Mouse (Mus musculus) small intestine, adult 2 months (tissue): Measurements from ENCODE around the gene Lhfp. TPM values are rescaled to one million over a fixed set of nuclear protein-coding genes. Genes with fewer than 3 reads are reported as not detected.
A peak's percentile ranks its signal among the peaks of the same experiment; 100 is the strongest.
"Not testable (repeated sequence)": the region's sequence is repeated elsewhere in the genome, so short reads cannot be mapped to it uniquely, and the experiment has no call there.

Experiments
- H3K27ac ChIP-seq: fragments of 200-500 bp; 2 replicates; pipeline ENCODE4 v1.5.1; 2012; ENCODE audit warnings: low read depth, low read length, control low read depth, inconsistent platforms; ENCODE audit not compliant: insufficient read depth
- H3K27me3 ChIP-seq: fragments of 200-500 bp; 2 replicates; pipeline ENCODE4 v1.6.1; 2012; ENCODE audit warnings: mild to moderate bottlenecking, moderate library complexity, low read length, inconsistent platforms; ENCODE audit not compliant: control insufficient read depth, insufficient read depth
- H3K36me3 ChIP-seq: fragments of 200-500 bp; 2 replicates; pipeline ENCODE4 v1.6.1; 2012; ENCODE audit warnings: mild to moderate bottlenecking, low read length, control low read depth, inconsistent platforms; ENCODE audit not compliant: control insufficient read depth, insufficient read depth
- H3K4me1 ChIP-seq: fragments of 200-500 bp; 2 replicates; pipeline ENCODE4 v1.6.1; 2012; ENCODE audit warnings: low read length, inconsistent platforms, mixed read lengths; ENCODE audit not compliant: control insufficient read depth, insufficient read depth, insufficient read length
- H3K4me3 ChIP-seq: fragments of 200-500 bp; 2 replicates; pipeline ENCODE4 v1.5.1; 2012; ENCODE audit warnings: low read depth, mild to moderate bottlenecking, control low read depth, inconsistent platforms, low read length, moderate library complexity
- CTCF ChIP-seq: fragments of 200-500 bp; IDR thresholded peaks from 2 replicates; pipeline ENCODE4 v1.5.1; 2012; ENCODE audit warnings: low read depth, mild to moderate bottlenecking, control low read depth, inconsistent platforms, low read length, moderate library complexity, mixed read lengths; ENCODE audit not compliant: insufficient replicate concordance, insufficient read length; ENCODE audit errors: extremely low read depth
- POLR2A ChIP-seq: fragments of 200-500 bp; IDR thresholded peaks from 2 replicates; pipeline ENCODE4 v1.6.1; 2012; ENCODE audit warnings: low read depth, mild to moderate bottlenecking, control low read depth, inconsistent platforms, low read length, moderate library complexity
- WGBS: fragments of 180-500 bp; shearing (Covaris S2); methylation state at CpG from one replicate; pipeline ENCODE4 v1.1.7; 2018; 5-methylcytosine and 5-hydroxymethylcytosine counted together
- polyA plus RNA-seq: library from polyadenylated mRNA; depleted of rRNA; stranded (reverse); fragments of >200 nt; gene quantifications from 2 replicates; pipeline ENCODE4 v1.2.3, GENCODE M21; 2012

Gene Lhfp
- polyA plus RNA-seq, 1 experiment, result 22.7 TPM

DNA sequence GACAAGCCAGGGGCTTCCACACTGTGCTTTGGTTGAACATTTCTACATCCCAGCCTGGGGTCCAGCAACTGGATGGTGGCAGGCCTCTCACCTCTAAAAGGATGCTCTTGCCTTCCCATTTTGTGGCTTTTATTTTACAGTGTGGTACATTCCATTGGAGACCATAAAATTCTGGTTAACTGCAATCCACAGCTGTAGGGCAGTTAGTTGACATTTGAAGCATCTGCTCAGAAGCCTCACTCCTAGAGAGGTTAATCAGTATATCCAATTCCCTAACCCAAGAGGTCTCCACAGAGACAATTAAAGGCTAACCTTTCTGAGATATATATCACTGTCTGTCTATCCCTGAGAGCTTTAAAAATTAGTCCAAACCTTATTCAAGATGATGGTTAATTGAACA, 186.5 kb downstream of the Lhfp start:
- Histone ChIP-seq H3K4me1 (no peaks in the 10 kb centered on the region), H3K27me3 (no peaks in the 10 kb centered on the region), H3K4me3 (no peak overlapping the region), H3K36me3 (no peaks in the 10 kb centered on the region), H3K27ac (no peak overlapping the region)
- TF ChIP-seq CTCF (no peak), POLR2A (no peak)

DNA sequence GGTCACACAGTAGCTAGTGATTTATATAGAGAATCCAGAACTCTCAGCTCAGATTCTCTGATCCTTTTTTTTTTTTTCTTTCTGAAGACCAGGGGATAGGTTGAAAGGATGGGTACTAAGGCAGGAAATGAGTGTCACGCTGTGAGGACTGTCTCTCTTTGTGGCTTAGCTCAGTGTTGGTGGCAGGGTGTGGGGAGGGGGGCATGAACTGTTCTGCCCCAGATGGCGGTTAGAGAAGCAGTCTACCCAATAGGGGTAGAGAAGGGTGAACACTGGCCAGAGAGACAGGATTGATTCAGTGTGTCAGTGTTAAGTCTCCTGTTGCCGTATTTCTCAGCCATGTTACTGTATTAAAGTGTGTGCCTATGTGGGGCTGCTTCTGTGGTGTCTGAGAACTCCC, 189.2 kb downstream of the Lhfp start:
- Histone ChIP-seq H3K27ac (no peak overlapping the region), H3K27me3 (no peaks in the 10 kb centered on the region), H3K4me1 (no peaks in the 10 kb centered on the region), H3K4me3 (no peak overlapping the region), H3K36me3 (no peaks in the 10 kb centered on the region)
- WGBS, result 71% methylated on average over 3 of the region's 3 CpGs
- no peak for TF ChIP-seq CTCF
- no peak for TF ChIP-seq POLR2A

DNA sequence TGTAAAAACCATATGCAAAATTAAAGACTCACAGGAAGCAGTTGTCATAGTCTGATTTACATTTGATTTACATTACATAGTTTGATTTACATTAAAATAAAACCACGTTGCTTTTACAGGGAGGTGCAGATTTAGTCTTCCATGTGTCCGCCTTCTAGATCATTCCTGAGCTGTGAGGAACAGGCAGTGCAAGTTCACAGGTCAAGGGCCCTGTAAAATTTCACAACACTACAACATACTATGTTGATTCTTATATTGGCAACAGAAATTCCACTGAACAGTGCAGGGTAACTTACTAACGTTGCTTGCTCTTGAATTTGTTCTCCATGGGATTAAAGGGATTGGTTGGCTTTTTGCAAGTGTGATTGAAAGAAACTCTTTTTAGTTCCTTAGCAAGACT, 189.8 kb downstream of the Lhfp start:
- Histone ChIP-seq H3K4me1 (no peaks in the 10 kb centered on the region), H3K27ac (no peak overlapping the region), H3K4me3 (no peak overlapping the region), H3K27me3 (no peaks in the 10 kb centered on the region), H3K36me3 (no peaks in the 10 kb centered on the region)
- WGBS, result 51% methylated on average over 3 of the region's 3 CpGs
- TF ChIP-seq CTCF (no peak), POLR2A (no peak)

DNA sequence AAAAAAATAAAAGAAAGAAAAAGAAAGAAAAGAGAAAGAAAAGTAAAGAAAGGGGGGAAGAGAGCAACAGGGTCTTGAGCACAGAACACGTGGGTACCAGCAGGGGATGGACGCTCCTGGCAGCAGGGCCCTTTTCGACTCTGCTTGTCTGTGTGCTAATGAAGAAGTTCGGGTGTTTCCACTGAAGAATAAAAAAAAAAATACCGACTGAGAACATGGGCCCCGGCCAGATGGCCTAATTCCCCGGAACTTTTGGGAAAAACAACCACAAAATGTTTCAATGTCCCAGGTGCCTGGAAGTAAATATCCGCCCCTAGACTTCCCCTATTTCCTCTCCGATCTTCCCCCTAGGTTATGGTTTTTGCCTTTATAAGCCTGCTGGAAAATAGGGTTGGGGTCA, 191.1 kb downstream of the Lhfp start:
- H3K4me1 ChIP-seq, H3K27me3 ChIP-seq, H3K4me3 ChIP-seq, H3K36me3 ChIP-seq, H3K27ac ChIP-seq: not testable (repeated sequence)
- WGBS, result 80% methylated on average over 9 of the region's 9 CpGs

DNA sequence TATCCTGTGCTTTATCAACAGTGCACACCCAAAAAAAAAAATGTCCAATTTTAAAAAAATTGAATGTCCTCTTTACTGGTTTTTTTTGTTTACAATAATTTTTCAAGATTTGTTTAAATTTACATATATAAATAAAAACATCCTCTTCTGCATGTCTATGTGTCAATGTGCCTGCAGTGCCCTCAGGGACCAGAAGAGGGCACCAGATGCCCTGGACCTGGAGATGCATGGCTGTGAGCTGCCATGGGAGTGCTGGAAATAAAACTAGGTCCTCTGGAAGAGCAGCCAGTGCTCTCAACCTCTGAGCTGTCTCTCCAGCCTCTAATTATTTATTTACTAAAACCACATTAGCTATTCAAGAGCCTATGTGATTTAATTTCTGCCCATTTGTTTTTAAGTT, 193.4 kb downstream of the Lhfp start:
- TF ChIP-seq POLR2A, result no peak
- peak; percentile 39; the same call in 1 of the 2 replicates for TF ChIP-seq CTCF
- Histone ChIP-seq H3K4me1 (no peaks in the 10 kb centered on the region), H3K27me3 (no peaks in the 10 kb centered on the region), H3K27ac (no peak overlapping the region), H3K4me3 (no peak overlapping the region), H3K36me3 (no peaks in the 10 kb centered on the region)

DNA sequence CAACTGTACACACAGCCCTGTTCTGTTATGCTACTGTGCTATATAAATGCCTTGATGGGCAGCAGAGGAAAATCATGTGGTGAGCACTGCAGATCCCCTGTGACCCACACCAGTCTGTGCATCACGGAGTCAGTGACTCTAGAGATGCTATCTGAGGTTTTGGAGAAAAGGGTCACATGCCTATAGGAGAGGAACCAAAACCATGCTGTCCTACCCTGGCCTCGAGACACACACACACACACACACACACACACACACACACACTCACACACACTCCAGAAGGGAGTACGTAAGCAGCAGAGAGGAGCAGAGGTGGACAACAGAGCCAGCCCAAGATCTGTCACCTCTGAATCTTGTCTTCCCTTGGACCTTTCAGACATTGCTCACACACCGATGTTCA, 195.1 kb downstream of the Lhfp start:
- Histone ChIP-seq H3K4me1 (no peaks in the 10 kb centered on the region), H3K36me3 (no peaks in the 10 kb centered on the region), H3K27ac (no peak overlapping the region), H3K4me3 (no peak overlapping the region), H3K27me3 (no peaks in the 10 kb centered on the region)
- TF ChIP-seq POLR2A (no peak), CTCF (no peak)
- 78% methylated on average over 4 of the region's 4 CpGs for WGBS

DNA sequence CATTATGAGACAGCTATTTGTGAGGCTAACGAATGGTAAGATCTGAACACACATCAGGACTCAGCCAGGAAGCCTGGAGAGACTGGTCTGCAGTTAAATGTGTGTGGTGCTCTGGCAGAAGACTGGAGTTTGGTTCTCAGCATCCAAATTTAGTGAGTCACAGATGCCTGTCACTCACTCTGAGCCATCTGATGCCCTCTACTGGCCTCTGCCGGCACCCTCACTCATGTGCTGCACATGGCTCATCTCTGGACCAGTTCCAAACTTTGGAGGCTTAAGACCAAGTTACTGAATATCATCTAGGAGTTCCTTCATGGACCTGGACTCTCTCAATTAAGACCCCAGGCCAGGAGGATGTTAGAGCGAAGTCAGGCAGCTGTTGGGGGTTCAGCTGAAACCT, 198.8 kb downstream of the Lhfp start:
- Histone ChIP-seq H3K36me3 (no peaks in the 10 kb centered on the region), H3K27ac (no peak overlapping the region), H3K27me3 (no peaks in the 10 kb centered on the region), H3K4me1 (no peaks in the 10 kb centered on the region), H3K4me3 (no peak overlapping the region)
- TF ChIP-seq CTCF, result no peak
- TF ChIP-seq POLR2A, result no peak
- 88% methylated on average over 3 of the region's 3 CpGs for WGBS

DNA sequence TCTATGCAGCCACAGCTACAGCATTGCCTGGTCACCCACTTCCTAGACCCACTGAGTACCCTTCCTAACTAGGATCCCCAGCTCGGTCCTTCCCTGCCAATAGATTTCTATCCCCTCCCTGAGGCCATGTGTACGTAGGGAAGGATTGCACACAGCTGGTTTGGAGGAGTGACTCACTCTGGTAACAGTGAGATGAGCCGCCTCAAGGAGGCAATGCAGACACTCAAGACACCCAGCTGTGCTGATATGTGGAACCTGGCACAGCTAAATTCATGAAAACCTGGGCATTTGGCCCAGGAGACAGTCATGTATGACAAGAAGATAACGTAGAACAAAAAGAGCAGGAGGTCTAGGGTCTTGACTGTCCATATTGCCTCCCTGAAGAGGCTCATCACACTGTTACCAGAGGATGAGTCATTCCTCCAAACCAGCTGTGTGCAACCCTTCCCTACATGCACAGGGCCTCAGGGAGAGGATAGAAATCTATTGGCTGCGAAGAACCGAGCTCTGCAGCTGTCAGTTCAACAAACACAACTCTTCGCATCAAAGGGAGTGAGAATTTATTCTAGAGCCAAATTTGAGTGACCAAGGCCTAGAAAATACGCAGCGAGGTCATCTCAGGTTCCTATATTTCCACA, 204.4 kb downstream of the Lhfp start:
- WGBS, result 79% methylated on average over 9 of the region's 9 CpGs

More for the DNA sequence above, 204.4 kb downstream of the Lhfp start:
- Histone ChIP-seq H3K27me3 (no peaks in the 10 kb centered on the region), H3K27ac (no peak overlapping the region), H3K4me1 (no peaks in the 10 kb centered on the region), H3K4me3 (no peak overlapping the region), H3K36me3 (no peaks in the 10 kb centered on the region)
- TF ChIP-seq POLR2A (no peak), CTCF (no peak)
